Mouse (Mus musculus): Measurements from ENCODE around the gene Dhx40. TPM values are rescaled to one million over a fixed set of nuclear protein-coding genes. Genes with fewer than 3 reads are reported as not detected.
"Not testable (repeated sequence)": the region's sequence is repeated elsewhere in the genome, so short reads cannot be mapped to it uniquely, and the experiment has no call there.

The Dhx40 gene
- polyA plus RNA-seq, 1 experiment: 51.5 TPM

DNA sequence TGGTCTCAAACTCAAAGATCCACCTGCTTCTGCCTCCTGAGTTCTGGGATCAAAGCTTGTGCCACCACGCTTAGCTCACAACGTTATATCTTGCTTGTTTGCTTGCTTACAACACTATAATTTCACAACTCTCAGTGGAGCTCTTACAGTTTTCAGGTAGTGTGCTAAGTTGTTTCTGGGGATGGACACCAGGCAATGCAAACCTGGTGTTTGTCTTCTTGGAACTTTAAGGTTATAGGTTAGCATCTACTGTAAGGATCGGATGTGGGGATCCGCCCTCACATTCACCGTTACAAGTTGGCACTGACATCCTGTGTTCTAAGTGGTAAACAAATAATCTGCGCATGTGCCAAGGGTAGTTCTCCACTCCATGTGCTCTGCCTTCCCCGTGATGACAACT is 16.9 kb upstream of the Dhx40 start:
- Histone ChIP-seq H3K9ac (ENCODE audit: low read depth, poor library complexity, severe bottlenecking) (no peak overlapping the region), H3K36me3 (ENCODE audit: control insufficient read depth, insufficient read depth, low read length, poor library complexity, severe bottlenecking) (no peaks in the 10 kb centered on the region), H3K4me1 (ENCODE audit: control insufficient read depth, insufficient read depth, low read length) (no peaks in the 10 kb centered on the region), H3K27me3 (ENCODE audit: control insufficient read depth, insufficient read depth, low read length, poor library complexity, severe bottlenecking) (no peaks in the 10 kb centered on the region; the same call in 1 of the 2 replicates), H3K4me3 (ENCODE audit: low read depth, low read length) (no peak overlapping the region), H3K9me3 (replicated peaks; ENCODE audit: control insufficient read depth, insufficient read depth, low read length, poor library complexity, severe bottlenecking) (peaks cover 3% of the 10 kb centered on the region; the same call in 1 of the 2 replicates), H3K27ac (ENCODE audit: insufficient read depth, low read length) (no peak overlapping the region)
- TF ChIP-seq EP300 (IDR thresholded peaks at IDR 0.05; ENCODE audit: insufficient read depth, low read depth, low read length) (no peak), CTCF (IDR thresholded peaks at IDR 0.05; ENCODE audit: low read depth, low read length) (no peak), POLR2A (IDR thresholded peaks at IDR 0.05; ENCODE audit: insufficient read depth, low read length) (no peak)

DNA sequence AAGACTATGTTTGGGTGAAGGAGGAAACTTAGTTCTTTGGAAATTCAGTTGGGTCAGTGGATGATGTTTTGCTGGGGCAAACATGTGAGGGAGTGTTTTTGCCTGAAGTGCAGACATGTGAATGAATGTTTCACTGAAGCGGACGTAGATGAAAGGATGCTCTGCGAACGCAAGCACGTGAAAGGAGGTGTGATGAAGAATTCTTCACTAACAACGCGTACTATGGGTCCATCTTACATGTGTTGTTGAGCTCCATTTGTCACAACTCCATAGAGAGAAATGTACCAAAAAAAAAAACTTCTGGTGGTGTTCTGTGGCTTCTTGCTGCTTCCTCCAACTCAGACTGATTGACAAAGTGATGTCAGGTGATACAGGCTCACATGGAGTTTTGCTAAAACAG is 15.0 kb upstream of the Dhx40 start:
- H3K4me1 ChIP-seq (ENCODE audit: control insufficient read depth, insufficient read depth, low read length): peaks cover 3% of the 10 kb centered on the region
- no peak overlapping the region for H3K27ac ChIP-seq (ENCODE audit: insufficient read depth, low read length)
- H3K27me3 ChIP-seq (ENCODE audit: control insufficient read depth, insufficient read depth, low read length, poor library complexity, severe bottlenecking): no peaks in the 10 kb centered on the region; the same call in 1 of the 2 replicates
- TF ChIP-seq POLR2A (IDR thresholded peaks at IDR 0.05; ENCODE audit: insufficient read depth, low read length) (no peak), CTCF (IDR thresholded peaks at IDR 0.05; ENCODE audit: low read depth, low read length) (no peak), EP300 (IDR thresholded peaks at IDR 0.05; ENCODE audit: insufficient read depth, low read depth, low read length) (no peak)
- peaks cover 3% of the 10 kb centered on the region; the same call in 1 of the 2 replicates for H3K9me3 ChIP-seq (replicated peaks; ENCODE audit: control insufficient read depth, insufficient read depth, low read length, poor library complexity, severe bottlenecking)
- H3K36me3 ChIP-seq (ENCODE audit: control insufficient read depth, insufficient read depth, low read length, poor library complexity, severe bottlenecking): no peaks in the 10 kb centered on the region
- H3K4me3 ChIP-seq (ENCODE audit: low read depth, low read length): no peak overlapping the region
- no peak overlapping the region for H3K9ac ChIP-seq (ENCODE audit: low read depth, poor library complexity, severe bottlenecking)

DNA sequence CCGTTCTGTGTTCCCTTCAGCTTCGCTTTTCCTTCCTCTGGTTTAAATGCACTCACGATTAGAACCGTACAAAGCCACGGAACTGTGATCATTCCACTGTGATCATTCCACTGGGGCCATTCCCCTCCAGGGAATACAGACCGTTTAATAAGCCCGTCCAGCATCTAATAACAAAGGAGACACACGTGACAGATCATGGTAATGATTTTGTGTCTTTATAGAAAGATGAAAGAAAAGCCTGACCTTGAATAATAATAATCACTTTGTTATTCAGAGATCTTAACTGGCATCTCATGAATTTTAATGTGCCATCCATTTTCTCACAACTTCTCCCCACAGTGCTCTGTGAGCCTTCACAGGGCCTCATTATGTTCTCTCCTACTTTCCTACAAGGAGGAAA is 12.0 kb upstream of the Dhx40 start:
- H3K4me1 ChIP-seq (ENCODE audit: control insufficient read depth, insufficient read depth, low read length): peaks cover 3% of the 10 kb centered on the region
- no peaks in the 10 kb centered on the region; the same call in 1 of the 2 replicates for H3K27me3 ChIP-seq (ENCODE audit: control insufficient read depth, insufficient read depth, low read length, poor library complexity, severe bottlenecking)
- H3K9ac ChIP-seq (ENCODE audit: low read depth, poor library complexity, severe bottlenecking): no peak overlapping the region
- no peak overlapping the region for H3K27ac ChIP-seq (ENCODE audit: insufficient read depth, low read length)
- H3K4me3 ChIP-seq (ENCODE audit: low read depth, low read length): no peak overlapping the region
- H3K36me3 ChIP-seq (ENCODE audit: control insufficient read depth, insufficient read depth, low read length, poor library complexity, severe bottlenecking): no peaks in the 10 kb centered on the region
- no peak for TF ChIP-seq EP300 (IDR thresholded peaks at IDR 0.05; ENCODE audit: insufficient read depth, low read depth, low read length)
- TF ChIP-seq POLR2A (IDR thresholded peaks at IDR 0.05; ENCODE audit: insufficient read depth, low read length): no peak
- TF ChIP-seq CTCF (IDR thresholded peaks at IDR 0.05; ENCODE audit: low read depth, low read length): no peak
- no peaks in the 10 kb centered on the region; the same call in 1 of the 2 replicates for H3K9me3 ChIP-seq (replicated peaks; ENCODE audit: control insufficient read depth, insufficient read depth, low read length, poor library complexity, severe bottlenecking)

DNA sequence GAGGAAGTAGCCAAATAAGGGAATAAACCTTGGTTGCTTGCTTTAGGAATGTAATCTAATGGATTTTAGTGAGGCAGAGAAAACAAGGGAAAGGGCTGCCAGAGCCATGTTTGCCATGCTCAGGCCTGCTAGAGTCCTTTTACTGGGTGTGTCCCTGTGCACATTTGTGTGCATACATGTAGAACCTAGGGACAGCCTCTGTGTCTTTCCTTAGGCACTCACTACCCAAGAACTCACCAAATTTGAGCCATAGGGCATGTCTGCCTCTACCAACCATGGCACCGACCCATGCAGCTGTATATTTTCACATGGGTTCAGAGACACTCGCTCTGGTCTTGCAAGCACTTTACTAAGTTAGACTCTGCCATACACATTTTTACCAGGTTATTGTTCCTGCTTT is 11.4 kb upstream of the Dhx40 start:
- H3K9me3 ChIP-seq (replicated peaks; ENCODE audit: control insufficient read depth, insufficient read depth, low read length, poor library complexity, severe bottlenecking): no peaks in the 10 kb centered on the region
- H3K27me3 ChIP-seq (ENCODE audit: control insufficient read depth, insufficient read depth, low read length, poor library complexity, severe bottlenecking): no peaks in the 10 kb centered on the region; the same call in 1 of the 2 replicates
- TF ChIP-seq EP300 (IDR thresholded peaks at IDR 0.05; ENCODE audit: insufficient read depth, low read depth, low read length) (no peak), CTCF (IDR thresholded peaks at IDR 0.05; ENCODE audit: low read depth, low read length) (no peak), POLR2A (IDR thresholded peaks at IDR 0.05; ENCODE audit: insufficient read depth, low read length) (no peak)
- peaks cover 3% of the 10 kb centered on the region for H3K4me1 ChIP-seq (ENCODE audit: control insufficient read depth, insufficient read depth, low read length)
- no peak overlapping the region for H3K4me3 ChIP-seq (ENCODE audit: low read depth, low read length)
- H3K9ac ChIP-seq (ENCODE audit: low read depth, poor library complexity, severe bottlenecking): no peak overlapping the region
- no peak overlapping the region for H3K27ac ChIP-seq (ENCODE audit: insufficient read depth, low read length)
- H3K36me3 ChIP-seq (ENCODE audit: control insufficient read depth, insufficient read depth, low read length, poor library complexity, severe bottlenecking): no peaks in the 10 kb centered on the region

DNA sequence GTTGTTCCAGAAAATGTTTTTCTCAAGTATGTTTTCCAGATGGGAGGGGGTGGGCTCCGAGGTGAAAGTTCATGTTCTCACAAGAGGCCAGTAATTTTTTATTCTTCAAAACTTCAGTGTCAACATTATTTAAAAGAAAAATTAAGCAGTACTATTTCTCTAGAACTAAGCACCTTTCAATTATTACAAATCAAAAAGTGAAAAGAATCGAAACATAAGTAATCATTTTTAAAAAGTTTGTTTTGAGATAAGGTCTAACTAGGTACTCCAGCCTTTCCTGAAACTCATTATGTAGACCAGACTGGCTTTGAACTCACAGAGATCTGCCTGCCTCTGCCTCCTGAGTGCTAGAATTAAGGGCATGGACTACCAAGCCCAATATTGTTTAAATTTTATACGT is 8.7 kb upstream of the Dhx40 start:
- H3K9ac ChIP-seq (ENCODE audit: low read depth, poor library complexity, severe bottlenecking); H3K27me3 ChIP-seq (ENCODE audit: control insufficient read depth, insufficient read depth, low read length, poor library complexity, severe bottlenecking); H3K27ac ChIP-seq (ENCODE audit: insufficient read depth, low read length); H3K36me3 ChIP-seq (ENCODE audit: control insufficient read depth, insufficient read depth, low read length, poor library complexity, severe bottlenecking); H3K4me3 ChIP-seq (ENCODE audit: low read depth, low read length); H3K4me1 ChIP-seq (ENCODE audit: control insufficient read depth, insufficient read depth, low read length); H3K9me3 ChIP-seq (replicated peaks; ENCODE audit: control insufficient read depth, insufficient read depth, low read length, poor library complexity, severe bottlenecking): not testable (repeated sequence)

DNA sequence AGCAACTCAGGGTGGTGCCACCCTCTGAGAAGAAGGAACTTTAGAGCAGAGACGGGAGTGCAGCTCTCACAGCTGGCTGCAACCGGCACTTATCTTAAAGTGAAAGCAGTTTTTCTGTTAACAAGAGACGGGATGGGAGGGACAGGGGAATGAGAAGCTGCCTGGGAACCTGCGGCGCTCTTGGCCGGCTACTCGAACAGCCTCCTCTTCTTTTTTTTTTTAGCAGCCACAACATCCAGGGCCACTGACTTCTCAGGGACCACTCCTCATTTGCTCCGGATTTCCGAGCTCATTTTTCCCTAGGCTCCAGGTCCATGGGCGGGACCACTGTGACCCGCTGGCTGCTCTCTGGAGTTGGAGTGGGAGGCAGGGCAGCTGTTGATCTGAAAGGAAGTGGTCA is 6.9 kb upstream of the Dhx40 start:
- H3K36me3 ChIP-seq (ENCODE audit: control insufficient read depth, insufficient read depth, low read length, poor library complexity, severe bottlenecking); H3K9me3 ChIP-seq (replicated peaks; ENCODE audit: control insufficient read depth, insufficient read depth, low read length, poor library complexity, severe bottlenecking); H3K27ac ChIP-seq (ENCODE audit: insufficient read depth, low read length); H3K27me3 ChIP-seq (ENCODE audit: control insufficient read depth, insufficient read depth, low read length, poor library complexity, severe bottlenecking); H3K4me1 ChIP-seq (ENCODE audit: control insufficient read depth, insufficient read depth, low read length); H3K9ac ChIP-seq (ENCODE audit: low read depth, poor library complexity, severe bottlenecking); H3K4me3 ChIP-seq (ENCODE audit: low read depth, low read length): not testable (repeated sequence)

DNA sequence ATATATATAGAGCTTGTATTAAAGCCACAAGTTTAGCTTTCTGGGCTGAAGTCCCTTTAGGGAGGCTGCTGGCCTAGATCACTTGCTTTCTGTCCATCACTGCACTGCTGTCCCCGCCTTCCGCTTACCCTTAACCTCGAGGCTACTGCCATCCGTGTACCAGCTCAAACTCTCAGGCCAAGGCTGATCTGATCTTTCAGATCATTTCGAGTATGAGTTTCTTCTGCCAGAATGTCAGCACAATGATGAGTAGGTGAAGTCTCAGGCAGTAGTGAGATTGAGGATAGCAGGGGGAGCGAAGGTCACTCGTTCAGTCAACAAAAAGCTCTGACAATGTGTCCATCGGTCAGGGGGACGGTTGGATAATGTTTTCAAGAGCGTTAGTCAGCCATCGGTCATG is 5.7 kb upstream of the Dhx40 start:
- not testable (repeated sequence) for H3K27ac ChIP-seq (ENCODE audit: insufficient read depth, low read length); H3K4me1 ChIP-seq (ENCODE audit: control insufficient read depth, insufficient read depth, low read length); H3K27me3 ChIP-seq (ENCODE audit: control insufficient read depth, insufficient read depth, low read length, poor library complexity, severe bottlenecking); H3K4me3 ChIP-seq (ENCODE audit: low read depth, low read length); H3K36me3 ChIP-seq (ENCODE audit: control insufficient read depth, insufficient read depth, low read length, poor library complexity, severe bottlenecking); H3K9me3 ChIP-seq (replicated peaks; ENCODE audit: control insufficient read depth, insufficient read depth, low read length, poor library complexity, severe bottlenecking); H3K9ac ChIP-seq (ENCODE audit: low read depth, poor library complexity, severe bottlenecking)

Measured in ES-Bruce4 (cell line).